Mouse (Mus musculus) kidney, postnatal 36 days (tissue): Measurements from ENCODE around the gene Gm21887.
"Not testable (repeated sequence)": the region's sequence is repeated elsewhere in the genome, so short reads cannot be mapped to it uniquely, and the experiment has no call there.

Experiments used
- DNase-seq, 2 experiments: peaks; one replicate each; pipeline ENCODE4 v3.0.0; 2021 to 2022; ENCODE audit warnings: mixed read lengths in 2 of 2

Gm21887 gene

GRCm38 (mm10) chrX:169998559-169999219 lies 10.8 kb upstream of the Gm21887 start:
- DNase-seq, result not testable (repeated sequence)

GRCm38 (mm10) chrX:169999226-169999883 lies 10.1 kb upstream of the Gm21887 start:
- not testable (repeated sequence) for DNase-seq

GRCm38 (mm10) chrX:169999912-170000641 lies 9.4 kb upstream of the Gm21887 start:
- DNase-seq, result not testable (repeated sequence)

- DNase-seq, result not testable (repeated sequence)
These were observed 8.6 kb upstream of the Gm21887 start for GRCm38 (mm10) chrX:170000642-170001387.

GRCm38 (mm10) chrX:170001388-170001695 lies 8.1 kb upstream of the Gm21887 start:
- DNase-seq, result not testable (repeated sequence)

- DNase-seq, result not testable (repeated sequence)
These were observed 6.8 kb upstream of the Gm21887 start for GRCm38 (mm10) chrX:170002510-170003197.

GRCm38 (mm10) chrX:170003536-170003935 lies 5.9 kb upstream of the Gm21887 start:
- not testable (repeated sequence) for DNase-seq

- not testable (repeated sequence) for DNase-seq
These were observed 5.2 kb upstream of the Gm21887 start for GRCm38 (mm10) chrX:170004236-170004635.

GRCm38 (mm10) chrX:170004793-170005192 lies 4.7 kb upstream of the Gm21887 start:
- DNase-seq, result not testable (repeated sequence)

- not testable (repeated sequence) for DNase-seq
These were observed 4.3 kb upstream of the Gm21887 start for GRCm38 (mm10) chrX:170005194-170005593.

GRCm38 (mm10) chrX:170005695-170006297 lies 3.7 kb upstream of the Gm21887 start:
- DNase-seq, result not testable (repeated sequence)

GRCm38 (mm10) chrX:170006694-170007247 lies 2.7 kb upstream of the Gm21887 start:
- not testable (repeated sequence) for DNase-seq

- not testable (repeated sequence) for DNase-seq
These were observed 1.9 kb upstream of the Gm21887 start for GRCm38 (mm10) chrX:170007375-170008178.

GRCm38 (mm10) chrX:170008179-170008467 lies 1.3 kb upstream of the Gm21887 start:
- not testable (repeated sequence) for DNase-seq

- not testable (repeated sequence) for DNase-seq
These were observed 875 bp upstream of the Gm21887 start for GRCm38 (mm10) chrX:170008584-170008983.

GRCm38 (mm10) chrX:170009801-170010221 lies 352 bp downstream of the Gm21887 start:
- DNase-seq, result peak; percentile 100

GRCm38 (mm10) chrX:170010581-170011528 lies 1.4 kb downstream of the Gm21887 start:
- peak in 1 of 2 experiments; percentile 64 for DNase-seq

- DNase-seq, result not testable (repeated sequence)
These were observed 2.0 kb downstream of the Gm21887 start for GRCm38 (mm10) chrX:170011529-170011879.

GRCm38 (mm10) chrX:170013421-170013820 lies 4.0 kb downstream of the Gm21887 start:
- not testable (repeated sequence) for DNase-seq

GRCm38 (mm10) chrX:170014038-170014437 lies 4.6 kb downstream of the Gm21887 start:
- DNase-seq, result not testable (repeated sequence)
